Mouse (Mus musculus) lung, embryonic 15.5 days (tissue): ENCODE measurements around the gene Flnb. TPM values are rescaled to one million over a fixed set of nuclear protein-coding genes. Genes with fewer than 3 reads are reported as not detected.

Source experiments
- ATAC-seq: fragments of 200-750 bp; cut with Nextera tagmentation; 2 replicates; pipeline ENCODE4 v1.8.0; 2017; ENCODE audit warnings: moderate number of reproducible peaks, borderline replicate concordance; ENCODE audit not compliant: low FRiP score, low TSS enrichment; ENCODE audit errors: extremely low read depth
- H3K27ac ChIP-seq: fragments of 300-500 bp; sonication (generic); 2 replicates; pipeline ENCODE4 v1.5.1; 2015; ENCODE audit warnings: moderate library complexity, mild to moderate bottlenecking, inconsistent platforms
- H3K27me3 ChIP-seq: fragments of 300-500 bp; sonication (generic); 2 replicates; pipeline ENCODE4 v1.6.1; 2015; ENCODE audit warnings: inconsistent platforms
- H3K36me3 ChIP-seq: fragments of 300-500 bp; sonication (generic); 2 replicates; pipeline ENCODE4 v1.6.1; 2015; ENCODE audit warnings: inconsistent platforms
- H3K4me1 ChIP-seq: fragments of 300-500 bp; sonication (generic); 2 replicates; pipeline ENCODE4 v1.6.1; 2015; ENCODE audit warnings: inconsistent platforms
- H3K4me2 ChIP-seq: fragments of 300-500 bp; sonication (generic); 2 replicates; pipeline ENCODE4 v1.6.1; 2015; ENCODE audit warnings: inconsistent platforms, mild to moderate bottlenecking, moderate library complexity
- H3K4me3 ChIP-seq: fragments of 300-500 bp; sonication (generic); 2 replicates; pipeline ENCODE4 v1.5.1; 2015; ENCODE audit warnings: mild to moderate bottlenecking, inconsistent platforms
- H3K9ac ChIP-seq: fragments of 300-500 bp; sonication (generic); 2 replicates; pipeline ENCODE4 v1.6.1; 2015; ENCODE audit warnings: inconsistent platforms
- H3K9me3 ChIP-seq: fragments of 300-500 bp; sonication (generic); 2 replicates; pipeline ENCODE4 v1.6.1; 2016; ENCODE audit warnings: inconsistent platforms
- WGBS: fragments of 180-500 bp; shearing (Covaris S2); methylation state at CpG from one replicate; pipeline ENCODE4 v1.1.7; 2015; 5-methylcytosine and 5-hydroxymethylcytosine counted together
- polyA plus RNA-seq: library from polyadenylated mRNA; unstranded; fragments of >200 nt; fragmentation: Nextera tagmentation; extraction: Ambion mirVana; gene quantifications from 2 replicates; pipeline ENCODE4 v1.2.1, GENCODE M21; 2015

Gene Flnb
- polyA plus RNA-seq, 1 experiment from 2014 or later = 14.8 TPM

DNA sequence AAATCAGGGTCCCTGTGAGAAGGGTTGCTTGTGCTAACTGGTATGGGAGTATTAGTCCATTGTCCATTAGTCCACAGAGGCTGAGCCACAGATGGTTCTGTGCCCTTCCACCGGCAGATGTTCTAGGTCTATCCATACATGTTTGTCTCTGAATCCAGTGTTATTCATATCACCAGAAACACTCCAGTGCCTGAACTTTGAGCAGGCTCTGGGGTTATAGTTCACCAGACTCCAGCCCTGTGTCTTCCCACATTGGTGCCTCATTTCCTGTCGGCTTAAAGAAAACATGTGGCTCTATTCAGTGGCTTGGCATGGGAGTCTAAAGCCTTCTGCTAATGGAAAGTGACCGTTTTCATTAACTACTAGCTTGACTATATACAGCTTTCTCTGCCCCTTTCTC is 50.1 kb downstream of the Flnb start:
- peaks cover 6% of the 10 kb centered on the region; the same call in 1 of the 2 replicates for H3K4me1 ChIP-seq
- no peak overlapping the region for H3K9ac ChIP-seq
- no peaks in the 10 kb centered on the region for H3K27me3 ChIP-seq
- H3K4me2 ChIP-seq = no peak overlapping the region
- no peak for ATAC-seq
- WGBS = 65% methylated on average over 3 of the region's 3 CpGs
- H3K27ac ChIP-seq = no peak overlapping the region
- no peaks in the 10 kb centered on the region for H3K9me3 ChIP-seq
- no peaks in the 10 kb centered on the region for H3K36me3 ChIP-seq
- no peak overlapping the region for H3K4me3 ChIP-seq

DNA sequence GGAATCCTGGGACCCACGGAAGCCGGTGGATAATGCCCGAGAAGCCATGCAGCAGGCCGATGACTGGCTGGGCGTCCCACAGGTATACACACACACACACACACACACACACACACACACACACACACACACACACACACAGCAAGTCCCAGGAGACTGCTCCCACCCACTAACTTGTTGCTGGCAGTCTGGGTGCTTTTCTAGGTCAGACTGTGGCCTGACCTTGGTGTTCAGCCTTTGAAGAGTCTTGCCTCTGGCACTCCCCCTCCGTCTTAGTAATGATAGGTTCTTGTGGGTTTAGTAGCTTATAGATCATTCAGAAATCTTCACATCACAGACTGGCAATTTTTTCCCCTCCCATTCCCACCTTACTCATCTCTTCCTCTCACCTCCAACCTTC is 52.0 kb downstream of the Flnb start:
- no peaks in the 10 kb centered on the region for H3K27me3 ChIP-seq
- no peaks in the 10 kb centered on the region for H3K9me3 ChIP-seq
- H3K36me3 ChIP-seq = peaks cover 5% of the 10 kb centered on the region; the same call in 1 of the 2 replicates
- no peak overlapping the region for H3K9ac ChIP-seq
- 90% methylated on average over 6 of the region's 6 CpGs for WGBS
- no peak overlapping the region for H3K4me3 ChIP-seq
- H3K4me1 ChIP-seq = no peaks in the 10 kb centered on the region
- no peak for ATAC-seq
- H3K4me2 ChIP-seq = no peak overlapping the region
- H3K27ac ChIP-seq = no peak overlapping the region

DNA sequence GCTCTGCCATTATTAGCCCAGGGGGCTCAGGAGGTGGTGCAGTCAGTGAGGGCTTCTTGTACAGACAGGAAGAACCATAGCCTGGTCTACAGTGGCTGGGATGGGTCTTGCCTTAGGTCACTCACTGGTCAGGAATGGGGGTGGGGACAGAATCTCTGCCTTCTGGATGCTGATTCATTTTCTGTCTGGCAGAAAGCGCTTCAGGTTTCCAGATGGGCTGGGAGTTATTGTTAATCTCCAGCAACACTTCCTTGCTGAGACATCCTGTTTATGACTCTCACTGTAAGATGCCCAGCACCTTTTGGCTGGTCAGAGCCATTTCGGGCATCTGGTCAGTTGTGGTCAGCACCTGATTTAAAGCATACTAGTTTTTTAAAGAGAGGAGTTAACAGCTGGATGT is 55.8 kb downstream of the Flnb start:
- ATAC-seq = no peak
- 64% methylated on average over 2 of the region's 2 CpGs for WGBS
- H3K27ac ChIP-seq = no peak overlapping the region
- H3K4me3 ChIP-seq = no peak overlapping the region
- H3K27me3 ChIP-seq = no peaks in the 10 kb centered on the region
- H3K4me2 ChIP-seq = no peak overlapping the region
- H3K36me3 ChIP-seq = peaks cover 5% of the 10 kb centered on the region; the same call in 1 of the 2 replicates
- no peak overlapping the region for H3K9ac ChIP-seq
- H3K9me3 ChIP-seq = no peaks in the 10 kb centered on the region
- H3K4me1 ChIP-seq = no peaks in the 10 kb centered on the region

DNA sequence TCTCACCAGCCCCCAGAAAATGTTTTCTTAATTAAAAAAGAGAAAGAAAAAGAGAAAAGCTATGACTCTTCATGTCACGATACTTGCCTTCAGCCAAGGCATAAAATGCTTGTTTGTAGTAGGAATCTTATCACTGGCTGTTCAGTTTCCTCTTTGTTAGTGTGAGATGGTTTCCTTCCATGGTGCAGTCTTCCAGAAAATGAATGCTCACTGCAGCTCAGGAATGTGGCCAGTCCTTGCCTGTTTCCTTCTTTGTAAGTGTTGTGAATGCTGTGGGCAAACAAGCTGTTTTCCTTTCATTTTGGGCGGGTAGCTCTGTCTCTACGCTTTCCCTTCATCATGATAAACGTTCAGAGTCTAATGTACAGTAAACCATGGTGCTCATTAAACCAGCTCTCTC is 56.7 kb downstream of the Flnb start:
- H3K4me3 ChIP-seq = no peak overlapping the region
- peaks cover 5% of the 10 kb centered on the region; the same call in 1 of the 2 replicates for H3K36me3 ChIP-seq
- H3K27ac ChIP-seq = no peak overlapping the region
- H3K27me3 ChIP-seq = no peaks in the 10 kb centered on the region
- no peaks in the 10 kb centered on the region for H3K4me1 ChIP-seq
- H3K9ac ChIP-seq = no peak overlapping the region
- no peaks in the 10 kb centered on the region for H3K9me3 ChIP-seq
- ATAC-seq = no peak
- no peak overlapping the region for H3K4me2 ChIP-seq
- 57% methylated on average over 4 of the region's 4 CpGs for WGBS

DNA sequence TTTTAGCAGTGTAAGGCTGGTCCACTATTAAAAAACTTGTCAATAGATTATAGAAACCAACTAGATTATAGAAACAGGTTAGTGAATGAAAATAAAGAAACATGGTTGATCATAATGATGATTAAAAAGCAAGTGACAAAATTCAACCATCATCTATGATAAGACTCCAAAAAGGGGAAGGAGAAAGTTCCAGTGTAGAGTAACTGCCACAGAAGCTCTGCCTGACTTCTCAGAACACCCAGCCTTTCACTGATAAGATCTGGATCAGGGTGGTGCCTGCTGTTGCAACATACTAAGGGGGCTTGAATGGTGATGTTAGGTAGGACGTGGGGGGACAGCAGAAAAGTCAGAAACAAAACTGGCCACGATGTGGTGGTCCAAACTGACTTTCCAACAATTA is 60.2 kb downstream of the Flnb start:
- Histone ChIP-seq H3K4me3 (no peak overlapping the region), H3K36me3 (peaks cover 14% of the 10 kb centered on the region), H3K4me2 (no peak overlapping the region), H3K9ac (no peak overlapping the region), H3K27me3 (no peaks in the 10 kb centered on the region), H3K4me1 (no peaks in the 10 kb centered on the region), H3K9me3 (no peaks in the 10 kb centered on the region), H3K27ac (no peak overlapping the region)
- 79% methylated on average over 2 of the region's 2 CpGs for WGBS
- ATAC-seq = no peak

DNA sequence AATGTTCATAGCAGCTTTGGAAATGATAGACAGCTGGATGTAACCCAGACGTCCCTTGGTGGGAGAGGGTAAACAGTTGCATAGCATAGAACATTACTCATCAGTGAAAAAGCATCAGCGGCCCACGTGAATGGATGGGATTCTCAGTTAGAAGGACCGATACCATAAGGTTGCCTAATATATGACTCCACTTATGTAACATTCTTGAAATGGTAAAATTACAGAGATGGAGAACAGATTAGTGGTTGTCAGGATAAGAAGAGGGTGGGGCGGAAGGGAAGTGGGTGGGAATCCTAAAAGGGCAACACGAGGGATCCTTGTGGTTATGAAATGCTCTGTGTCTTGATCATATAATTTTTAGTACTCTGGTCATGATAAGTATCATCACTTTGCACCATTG is 62.6 kb downstream of the Flnb start:
- H3K4me3 ChIP-seq = no peak overlapping the region
- no peak overlapping the region for H3K9ac ChIP-seq
- no peak for ATAC-seq
- H3K4me1 ChIP-seq = no peaks in the 10 kb centered on the region
- H3K9me3 ChIP-seq = no peaks in the 10 kb centered on the region
- H3K4me2 ChIP-seq = no peak overlapping the region
- peaks cover 17% of the 10 kb centered on the region; the same call in 1 of the 2 replicates for H3K36me3 ChIP-seq
- WGBS = 89% methylated on average over 6 of the region's 6 CpGs
- no peaks in the 10 kb centered on the region for H3K27me3 ChIP-seq
- H3K27ac ChIP-seq = no peak overlapping the region

DNA sequence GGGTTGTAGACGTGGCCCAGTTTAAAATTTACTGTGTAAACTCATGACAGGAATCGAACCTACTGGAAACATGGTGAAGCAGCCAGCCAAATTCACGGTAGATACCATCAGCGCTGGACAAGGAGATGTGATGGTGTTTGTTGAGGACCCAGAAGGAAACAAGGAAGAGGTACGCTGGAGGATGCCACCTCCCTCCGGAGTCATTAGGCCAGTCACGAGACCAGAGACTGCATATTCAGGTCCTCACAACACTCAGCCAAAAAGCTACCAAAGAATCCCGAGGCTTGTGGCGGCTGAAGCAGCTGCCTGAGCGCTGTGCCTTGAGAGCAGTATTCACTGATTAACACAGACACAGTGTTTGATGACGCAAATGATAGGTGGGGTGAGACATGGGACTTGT is 63.8 kb downstream of the Flnb start:
- H3K27me3 ChIP-seq = no peaks in the 10 kb centered on the region
- 88% methylated on average over 11 of the region's 11 CpGs for WGBS
- peaks cover 17% of the 10 kb centered on the region; the same call in 1 of the 2 replicates for H3K36me3 ChIP-seq

DNA sequence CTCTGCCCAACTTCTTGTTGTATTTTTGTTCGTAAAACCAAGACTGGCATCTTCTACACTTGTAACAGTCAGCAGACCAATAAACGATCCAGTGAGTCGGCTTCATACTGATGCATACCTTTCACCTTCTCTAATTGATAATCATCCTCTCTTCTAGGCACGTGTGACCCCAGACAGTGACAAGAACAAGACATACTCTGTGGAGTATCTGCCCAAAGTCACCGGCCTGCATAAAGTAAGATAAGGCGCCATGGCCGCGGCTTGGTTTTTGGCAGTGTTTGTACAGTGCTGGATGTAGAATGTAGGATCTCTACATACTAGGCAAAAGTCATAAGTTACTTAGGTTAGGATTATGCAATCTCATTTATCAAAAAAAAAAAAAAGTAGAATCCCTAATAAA is 64.3 kb downstream of the Flnb start:
- Histone ChIP-seq H3K27me3 (no peaks in the 10 kb centered on the region), H3K9ac (no peak overlapping the region), H3K4me3 (no peak overlapping the region), H3K9me3 (no peaks in the 10 kb centered on the region), H3K4me2 (no peak overlapping the region), H3K27ac (no peak overlapping the region), H3K36me3 (peaks cover 17% of the 10 kb centered on the region; the same call in 1 of the 2 replicates), H3K4me1 (no peaks in the 10 kb centered on the region)
- ATAC-seq = no peak
- 86% methylated on average over 8 of the region's 8 CpGs for WGBS

More for the DNA sequence above, 63.8 kb downstream of the Flnb start:
- no peak overlapping the region for H3K4me2 ChIP-seq
- H3K4me1 ChIP-seq = no peaks in the 10 kb centered on the region
- no peak overlapping the region for H3K4me3 ChIP-seq
- no peak overlapping the region for H3K9ac ChIP-seq
- no peaks in the 10 kb centered on the region for H3K9me3 ChIP-seq
- ATAC-seq = no peak
- H3K27ac ChIP-seq = no peak overlapping the region

DNA sequence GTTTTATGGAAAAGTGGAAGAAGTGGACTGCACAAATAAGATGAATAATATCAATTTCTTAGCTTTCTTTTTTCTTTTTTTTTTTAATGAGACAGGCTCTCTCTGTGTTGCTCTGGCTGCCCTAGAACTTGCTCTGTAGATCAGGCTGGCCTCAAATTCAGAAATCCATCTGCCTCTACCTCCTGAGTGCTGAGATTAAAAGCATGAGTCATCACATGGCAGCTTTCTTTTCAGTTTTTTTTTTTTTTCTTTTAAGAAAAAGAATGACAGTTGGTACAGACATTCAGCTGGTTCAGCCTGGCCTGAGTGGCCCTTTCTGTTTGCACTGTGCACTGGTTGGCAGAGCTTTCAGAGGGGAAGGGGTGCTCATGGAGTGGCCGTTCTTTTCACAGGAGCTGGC is 66.4 kb downstream of the Flnb start:
- H3K9ac ChIP-seq = no peak overlapping the region
- H3K27me3 ChIP-seq = no peaks in the 10 kb centered on the region
- no peak for ATAC-seq
- peaks cover 6% of the 10 kb centered on the region for H3K4me1 ChIP-seq
- H3K27ac ChIP-seq = no peak overlapping the region
- no peak overlapping the region for H3K4me2 ChIP-seq
- H3K36me3 ChIP-seq = peaks cover 20% of the 10 kb centered on the region
- no peaks in the 10 kb centered on the region for H3K9me3 ChIP-seq
- WGBS = 70% methylated on average over 1 of the region's 1 CpGs
- H3K4me3 ChIP-seq = no peak overlapping the region

DNA sequence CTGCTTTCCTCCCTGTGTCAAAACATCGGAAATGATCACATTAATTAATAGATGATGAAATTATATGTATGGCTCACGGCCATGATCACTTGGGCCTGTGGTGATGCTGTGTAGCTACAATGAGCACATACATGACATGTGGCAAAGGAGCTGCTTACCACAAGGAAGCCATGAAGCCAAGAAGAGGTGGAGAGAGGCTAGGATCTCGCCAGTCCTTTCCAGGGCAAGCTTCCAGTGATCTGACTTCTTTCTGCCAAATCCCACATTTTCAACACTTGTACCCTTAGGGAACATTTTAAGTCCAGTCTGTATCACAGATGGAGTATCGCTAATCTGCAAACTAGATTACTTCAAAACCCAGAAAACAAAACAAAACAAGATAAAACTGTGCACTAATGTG is 67.1 kb downstream of the Flnb start:
- no peak for ATAC-seq
- Histone ChIP-seq H3K36me3 (peaks cover 20% of the 10 kb centered on the region), H3K4me1 (peaks cover 12% of the 10 kb centered on the region), H3K9ac (no peak overlapping the region), H3K4me3 (no peak overlapping the region), H3K4me2 (no peak overlapping the region), H3K27ac (no peak overlapping the region), H3K27me3 (no peaks in the 10 kb centered on the region), H3K9me3 (no peaks in the 10 kb centered on the region)
- WGBS = 92% methylated on average over 4 of the region's 4 CpGs

DNA sequence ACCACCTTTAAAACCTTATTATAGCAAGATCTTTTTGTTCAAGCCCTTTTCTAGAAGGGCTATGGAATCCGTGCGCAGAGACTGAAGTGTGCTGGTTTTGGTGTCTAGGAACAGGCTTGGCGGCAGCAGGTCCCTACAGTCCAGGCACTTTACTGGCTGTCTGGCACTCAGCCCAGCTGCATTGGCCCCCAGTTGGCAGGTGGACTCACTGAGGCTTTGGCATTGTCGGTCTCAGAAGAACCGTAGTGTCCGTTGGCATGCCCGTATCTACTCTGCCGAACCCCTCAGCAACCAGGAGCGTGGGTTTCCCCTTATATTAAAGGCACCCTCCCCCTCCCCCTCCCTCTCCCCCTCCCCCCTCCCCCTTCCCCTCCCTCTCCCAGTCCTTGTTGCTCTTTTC is 67.8 kb downstream of the Flnb start:
- 83% methylated on average over 9 of the region's 9 CpGs for WGBS
- H3K27me3 ChIP-seq = no peaks in the 10 kb centered on the region
- no peak overlapping the region for H3K4me3 ChIP-seq
- no peaks in the 10 kb centered on the region for H3K9me3 ChIP-seq
- H3K36me3 ChIP-seq = peaks cover 20% of the 10 kb centered on the region
- ATAC-seq = no peak
- H3K4me1 ChIP-seq = peaks cover 12% of the 10 kb centered on the region
- H3K27ac ChIP-seq = no peak overlapping the region
- H3K4me2 ChIP-seq = no peak overlapping the region
- H3K9ac ChIP-seq = no peak overlapping the region

DNA sequence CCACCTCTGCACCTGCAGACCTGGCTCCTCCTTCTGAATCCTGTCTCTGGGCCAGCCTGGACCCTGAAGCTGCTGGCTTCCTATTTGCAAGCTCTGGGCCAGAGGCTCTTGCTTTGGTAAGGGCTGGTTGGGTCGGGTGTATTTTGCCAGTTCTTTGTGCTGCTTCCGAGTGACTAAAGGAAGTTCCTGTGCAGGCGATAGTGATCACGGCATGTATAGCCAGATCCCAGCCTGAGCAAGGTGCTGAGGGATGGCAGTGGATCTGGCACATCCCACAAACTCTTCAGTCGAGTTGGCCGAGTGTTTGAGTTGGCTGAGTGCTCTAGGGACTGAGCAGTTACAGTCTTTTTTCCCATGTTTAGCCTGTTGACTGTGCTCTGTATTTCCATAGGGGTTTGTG is 68.3 kb downstream of the Flnb start:
- Histone ChIP-seq H3K9ac (no peak overlapping the region), H3K36me3 (peaks cover 23% of the 10 kb centered on the region), H3K27me3 (no peaks in the 10 kb centered on the region), H3K4me3 (no peak overlapping the region), H3K27ac (no peak overlapping the region), H3K4me1 (peaks cover 12% of the 10 kb centered on the region), H3K9me3 (no peaks in the 10 kb centered on the region), H3K4me2 (no peak overlapping the region)
- ATAC-seq = no peak
- 84% methylated on average over 6 of the region's 6 CpGs for WGBS

DNA sequence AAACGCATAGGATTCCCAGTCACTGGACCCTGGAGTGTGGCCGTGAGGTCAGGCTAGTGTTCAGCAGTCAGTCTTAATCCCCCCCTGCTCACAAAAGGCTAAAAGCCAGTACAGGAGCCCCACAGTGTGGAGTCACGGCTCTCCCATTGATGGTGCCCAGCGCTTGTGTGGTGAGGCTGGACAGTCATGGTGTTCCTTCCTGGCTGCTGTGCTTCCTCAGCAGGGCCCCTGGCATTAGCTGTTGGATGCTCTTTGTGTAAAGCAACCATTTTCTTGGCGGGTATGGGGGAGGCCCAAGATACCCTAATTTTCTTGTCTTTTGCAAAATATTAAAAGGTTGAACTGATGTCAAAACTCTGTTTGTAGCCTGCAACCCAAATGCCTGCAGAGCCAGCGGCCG is 69.4 kb downstream of the Flnb start:
- Histone ChIP-seq H3K9ac (no peak overlapping the region), H3K4me1 (peaks cover 12% of the 10 kb centered on the region), H3K36me3 (peaks cover 23% of the 10 kb centered on the region), H3K4me3 (no peak overlapping the region), H3K27ac (no peak overlapping the region), H3K4me2 (no peak overlapping the region), H3K9me3 (no peaks in the 10 kb centered on the region), H3K27me3 (no peaks in the 10 kb centered on the region)
- 88% methylated on average over 7 of the region's 7 CpGs for WGBS
- ATAC-seq = no peak
